Mouse (Mus musculus) lung, postnatal 0 days (tissue): Measurements from ENCODE around the gene Klf9.

Experiments
- CTCF ChIP-seq: IDR thresholded peaks from 2 replicates; pipeline ENCODE4 v1.5.1; 2016; ENCODE audit warnings: antibody characterized with exemption, mild to moderate bottlenecking
- EP300 ChIP-seq: IDR thresholded peaks from 2 replicates; pipeline ENCODE4 v1.6.1; 2016; ENCODE audit warnings: antibody characterized with exemption, mild to moderate bottlenecking, control low read depth

DNA sequence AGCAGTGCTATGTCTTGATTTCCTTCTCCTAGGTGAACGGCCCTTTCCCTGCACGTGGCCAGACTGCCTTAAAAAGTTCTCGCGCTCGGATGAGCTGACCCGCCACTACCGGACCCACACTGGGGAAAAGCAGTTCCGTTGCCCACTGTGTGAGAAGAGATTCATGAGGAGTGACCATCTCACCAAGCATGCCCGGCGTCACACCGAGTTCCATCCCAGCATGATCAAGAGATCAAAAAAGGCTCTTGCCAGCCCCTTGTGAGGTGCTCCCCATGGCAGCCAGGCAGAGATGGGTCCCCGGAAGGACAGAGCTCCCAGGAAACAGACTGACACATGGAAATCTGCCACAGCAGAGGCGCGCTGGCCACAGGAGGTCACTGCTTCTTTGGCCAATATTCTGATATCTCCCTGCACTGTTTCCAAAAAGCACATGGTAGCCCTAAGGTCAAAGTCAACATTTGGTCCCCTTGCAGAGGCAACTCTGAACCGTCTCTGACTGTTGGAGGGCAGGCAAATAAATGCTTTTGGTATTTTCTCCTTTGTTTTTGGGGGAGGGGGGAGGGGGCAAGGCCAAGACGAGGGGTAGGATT is 23.7 kb downstream of the Klf9 start:
- TF ChIP-seq CTCF (no peak), EP300 (no peak)
